Mouse (Mus musculus): ENCODE results near the gene Dse. TPM values are rescaled to one million over a fixed set of nuclear protein-coding genes. Genes with fewer than 3 reads are reported as not detected.

Dse gene
- total and polyA plus RNA-seq, 2 experiments from 2014 or later: 5.6 to 14.1 TPM

DNA sequence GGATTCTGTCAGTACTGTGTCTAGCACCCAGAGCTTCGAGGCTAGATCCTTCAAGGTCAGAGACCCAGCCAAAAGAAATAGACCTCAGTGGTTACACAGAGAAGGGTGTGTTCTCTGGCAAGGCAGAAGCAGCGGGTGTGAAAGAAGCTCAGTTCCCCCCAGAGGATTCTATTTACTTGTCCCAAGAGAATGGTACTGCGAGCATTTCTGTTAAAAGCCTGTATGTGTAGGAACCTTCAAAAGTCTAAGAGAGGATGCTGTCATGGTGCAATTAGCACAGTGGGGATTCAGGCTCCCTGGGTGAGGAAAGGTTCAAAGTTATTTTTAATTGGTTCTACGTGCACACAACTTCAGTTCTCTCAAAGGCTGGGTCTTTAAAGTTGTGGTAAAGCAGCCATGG lies 22.0 kb downstream of the Dse start:
- ATAC-seq (no peak), DNase-seq (no peak)
- H3K27me3 ChIP-seq (ENCODE audit: insufficient read depth, low read length): no peaks in the 10 kb centered on the region
- H3K9me3 ChIP-seq (ENCODE audit: low read length): no peaks in the 10 kb centered on the region
- H3K4me3 ChIP-seq (ENCODE audit: low read depth, low read length): no peak overlapping the region
- no peak overlapping the region for H3K27ac ChIP-seq (ENCODE audit: low read depth, low read length)
- H3K36me3 ChIP-seq (ENCODE audit: insufficient read depth): no peaks in the 10 kb centered on the region
- H3K9ac ChIP-seq: no peak overlapping the region
- 38% methylated on average over 4 of the region's 4 CpGs for whole genome bisulfite sequencing
- no peak for TF ChIP-seq CTCF (IDR thresholded peaks at IDR 0.05; ENCODE audit: low read depth)
- no peak overlapping the region for H3K4me2 ChIP-seq (ENCODE audit: low read depth)
- no peaks in the 10 kb centered on the region for H3K4me1 ChIP-seq (ENCODE audit: insufficient read depth)

DNA sequence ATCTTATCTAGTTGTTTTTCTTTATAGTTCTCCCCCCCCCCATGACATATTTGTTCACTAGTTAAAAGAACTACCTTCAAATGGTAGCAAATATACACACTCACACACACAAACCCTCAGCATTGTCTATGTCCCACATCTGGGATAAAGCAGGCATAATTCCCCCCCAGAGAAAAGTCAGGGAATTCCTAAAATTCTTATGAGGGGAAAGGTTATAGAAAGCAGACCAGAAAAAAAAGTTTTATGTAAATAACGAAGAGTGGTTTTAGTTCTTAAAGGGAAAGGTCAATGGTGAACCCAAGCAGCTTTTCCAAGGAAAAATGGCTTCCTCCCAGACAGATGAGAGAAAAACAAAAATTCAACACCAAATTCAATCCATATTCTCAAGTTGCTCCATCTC lies 22.6 kb downstream of the Dse start:
- ATAC-seq: no peak
- Histone ChIP-seq H3K9me3 (ENCODE audit: low read length) (no peaks in the 10 kb centered on the region), H3K4me1 (ENCODE audit: insufficient read depth) (no peaks in the 10 kb centered on the region), H3K9ac (no peak overlapping the region), H3K36me3 (ENCODE audit: insufficient read depth) (no peaks in the 10 kb centered on the region), H3K27ac (ENCODE audit: low read depth, low read length) (no peak overlapping the region), H3K4me3 (ENCODE audit: low read depth, low read length) (no peak overlapping the region), H3K4me2 (ENCODE audit: low read depth) (no peak overlapping the region), H3K27me3 (ENCODE audit: insufficient read depth, low read length) (no peaks in the 10 kb centered on the region)
- DNase-seq: no peak
- WGBS: 78% methylated on average over 1 of the region's 1 CpGs
- TF ChIP-seq CTCF (IDR thresholded peaks at IDR 0.05; ENCODE audit: low read depth): no peak

DNA sequence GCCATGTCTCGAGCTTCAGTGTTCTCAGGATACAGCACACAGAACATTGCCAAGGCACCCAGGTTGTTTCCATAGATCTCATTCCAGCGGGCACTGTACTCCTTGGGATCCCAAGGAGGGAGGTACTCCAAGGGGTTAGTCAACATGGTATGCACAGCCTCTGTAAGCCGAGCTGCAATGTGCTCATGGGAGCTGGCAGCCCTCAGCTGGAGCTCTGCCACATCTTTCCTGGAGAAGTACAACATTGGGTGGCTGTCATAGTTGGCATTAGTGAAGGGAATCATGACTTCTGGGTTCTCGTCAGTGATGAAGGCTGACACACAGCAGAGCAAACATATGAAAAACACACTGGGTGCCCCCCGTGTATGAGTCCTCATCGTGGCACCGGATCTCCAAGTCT lies 23.8 kb downstream of the Dse start:
- no peak overlapping the region for H3K4me3 ChIP-seq (ENCODE audit: low read depth, low read length)
- H3K9ac ChIP-seq: no peak overlapping the region
- H3K27me3 ChIP-seq (ENCODE audit: insufficient read depth, low read length): no peaks in the 10 kb centered on the region
- H3K4me2 ChIP-seq (ENCODE audit: low read depth): no peak overlapping the region
- H3K36me3 ChIP-seq (ENCODE audit: insufficient read depth): no peaks in the 10 kb centered on the region
- H3K4me1 ChIP-seq (ENCODE audit: insufficient read depth): no peaks in the 10 kb centered on the region
- ATAC-seq (peak; percentile 69), DNase-seq (peak; percentile 13)
- H3K27ac ChIP-seq (ENCODE audit: low read depth, low read length): no peak overlapping the region
- TF ChIP-seq CTCF (IDR thresholded peaks at IDR 0.05; ENCODE audit: low read depth): no peak
- 72% methylated on average over 7 of the region's 7 CpGs for WGBS
- no peaks in the 10 kb centered on the region for H3K9me3 ChIP-seq (ENCODE audit: low read length)

DNA sequence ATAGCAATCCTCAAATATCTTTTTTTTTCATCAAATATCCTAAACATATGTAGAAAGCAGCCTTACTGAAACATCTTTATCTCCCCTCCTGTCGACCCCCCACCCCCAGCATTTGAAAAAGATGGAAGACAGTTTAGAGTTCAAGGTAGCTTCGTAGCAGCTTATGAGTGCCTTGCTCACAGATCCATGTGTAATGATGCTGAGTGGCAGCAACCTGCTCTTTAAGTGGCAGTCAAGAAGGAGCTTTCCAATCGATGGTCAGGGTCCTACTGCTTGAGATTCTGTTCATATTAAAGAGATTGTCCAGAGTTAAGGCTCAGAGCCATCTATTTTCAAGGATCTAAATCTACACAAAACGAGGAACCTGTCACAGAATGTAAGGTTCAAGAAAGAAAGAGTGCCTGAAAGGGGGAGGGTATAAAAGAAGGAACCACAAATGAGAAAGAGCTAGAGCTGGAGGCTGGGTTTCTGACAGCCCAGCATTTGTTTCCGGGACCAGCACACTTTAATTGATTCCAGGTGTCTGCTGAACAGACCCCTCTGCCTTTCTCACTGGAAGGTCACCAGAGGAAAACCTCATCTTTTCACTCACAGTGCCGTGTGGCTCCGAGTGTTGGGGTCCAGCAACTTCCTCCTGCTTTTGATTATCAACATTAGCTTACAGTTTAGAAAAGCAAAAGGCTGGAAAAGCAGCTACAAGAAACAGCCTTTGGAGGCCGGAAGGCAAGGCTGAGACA lies 31.5 kb downstream of the Dse start:
- Histone ChIP-seq H3K9ac (no peak overlapping the region), H3K27ac (ENCODE audit: low read depth, low read length) (no peak overlapping the region), H3K4me3 (ENCODE audit: low read depth, low read length) (no peak overlapping the region), H3K27me3 (ENCODE audit: insufficient read depth, low read length) (no peaks in the 10 kb centered on the region), H3K4me1 (ENCODE audit: insufficient read depth) (no peaks in the 10 kb centered on the region), H3K4me2 (ENCODE audit: low read depth) (no peak overlapping the region), H3K36me3 (ENCODE audit: insufficient read depth) (no peaks in the 10 kb centered on the region), H3K9me3 (ENCODE audit: low read length) (no peaks in the 10 kb centered on the region)
- DNase-seq (no peak), ATAC-seq (no peak)
- WGBS: 54% methylated on average over 8 of the region's 8 CpGs
- no peak for TF ChIP-seq CTCF (IDR thresholded peaks at IDR 0.05; ENCODE audit: low read depth)

DNA sequence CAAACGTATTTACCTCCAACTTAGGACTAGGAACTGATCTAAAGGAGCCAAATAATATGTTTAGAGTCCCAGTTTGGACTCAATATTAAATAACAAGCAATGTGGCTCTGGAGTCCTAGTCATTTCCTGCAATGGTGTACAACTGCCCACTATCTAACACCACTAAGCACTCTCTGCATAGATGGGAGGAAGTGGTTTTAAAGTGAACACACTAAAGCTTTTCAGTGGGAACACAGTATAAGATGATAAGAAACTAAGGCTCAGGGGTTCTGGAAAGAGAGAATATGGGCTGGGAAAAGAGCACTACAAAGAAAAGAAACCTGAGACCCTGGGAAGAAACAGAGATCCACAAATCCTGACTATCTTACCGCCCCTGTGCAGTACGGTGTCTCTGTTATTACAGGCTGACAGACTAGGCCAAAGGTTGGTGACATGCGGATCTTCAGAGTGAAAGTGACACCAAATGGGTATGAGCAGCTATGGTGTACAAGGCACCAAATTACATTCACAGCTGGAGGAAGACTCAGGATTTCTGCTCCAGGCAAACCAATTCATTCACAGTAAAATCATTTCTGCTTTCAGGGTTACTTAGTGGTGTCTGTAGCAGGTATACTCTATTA lies 34.7 kb downstream of the Dse start:
- Histone ChIP-seq H3K4me3 (ENCODE audit: low read depth, low read length) (no peak overlapping the region), H3K27me3 (ENCODE audit: insufficient read depth, low read length) (no peaks in the 10 kb centered on the region), H3K27ac (ENCODE audit: low read depth, low read length) (no peak overlapping the region), H3K9me3 (ENCODE audit: low read length) (no peaks in the 10 kb centered on the region), H3K9ac (no peak overlapping the region), H3K4me2 (ENCODE audit: low read depth) (no peak overlapping the region), H3K4me1 (ENCODE audit: insufficient read depth) (no peaks in the 10 kb centered on the region), H3K36me3 (ENCODE audit: insufficient read depth) (no peaks in the 10 kb centered on the region)
- no peak for TF ChIP-seq CTCF (IDR thresholded peaks at IDR 0.05; ENCODE audit: low read depth)
- DNase-seq: no peak
- ATAC-seq: no peak
- WGBS: 82% methylated on average over 4 of the region's 4 CpGs

DNA sequence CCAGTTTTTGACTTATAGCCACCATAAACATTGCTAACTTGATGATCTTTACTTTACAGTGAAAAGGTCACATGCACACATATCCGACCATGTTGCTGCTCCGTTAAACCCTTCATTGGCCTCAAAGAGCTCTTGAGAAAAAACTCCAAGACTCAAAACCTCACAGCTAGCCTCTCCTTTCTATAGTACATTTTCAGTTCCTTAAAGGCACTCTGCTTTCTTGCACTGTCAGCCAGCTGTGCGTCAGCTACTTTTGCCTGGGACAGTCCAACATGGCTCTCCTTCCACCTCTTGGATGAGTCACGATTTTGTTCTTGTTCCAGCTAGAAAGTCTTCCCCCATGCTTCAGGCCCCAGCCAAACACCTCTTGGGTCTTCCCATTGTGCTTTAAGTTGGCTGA lies 35.9 kb downstream of the Dse start:
- DNase-seq (no peak), ATAC-seq (no peak)
- Histone ChIP-seq H3K27ac (ENCODE audit: low read depth, low read length) (no peak overlapping the region), H3K9me3 (ENCODE audit: low read length) (no peaks in the 10 kb centered on the region), H3K4me3 (ENCODE audit: low read depth, low read length) (no peak overlapping the region), H3K4me1 (ENCODE audit: insufficient read depth) (no peaks in the 10 kb centered on the region), H3K9ac (no peak overlapping the region), H3K36me3 (ENCODE audit: insufficient read depth) (no peaks in the 10 kb centered on the region), H3K27me3 (ENCODE audit: insufficient read depth, low read length) (no peaks in the 10 kb centered on the region), H3K4me2 (ENCODE audit: low read depth) (no peak overlapping the region)
- no peak for TF ChIP-seq CTCF (IDR thresholded peaks at IDR 0.05; ENCODE audit: low read depth)
- 92% methylated on average over 4 of the region's 4 CpGs for WGBS

DNA sequence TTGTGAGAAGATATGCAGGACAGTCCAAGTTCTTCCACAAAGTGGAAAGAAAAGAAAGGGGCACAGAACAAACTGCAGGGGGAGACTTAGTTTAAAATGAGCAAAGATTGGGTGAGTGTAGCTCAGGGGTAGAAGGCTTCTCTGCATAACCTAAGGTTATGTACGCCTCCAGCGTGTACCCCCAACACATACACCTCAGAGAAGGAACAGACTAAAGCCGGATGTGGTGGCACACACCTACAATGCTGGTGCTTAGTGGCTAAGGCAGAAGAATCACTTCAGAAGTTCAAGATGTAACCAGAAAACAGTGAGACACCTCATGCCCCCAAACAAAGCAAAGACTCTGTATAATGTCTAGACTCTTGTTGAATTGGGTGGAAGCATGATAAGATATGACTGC lies 36.3 kb downstream of the Dse start:
- WGBS: 97% methylated on average over 3 of the region's 3 CpGs
- no peak overlapping the region for H3K9ac ChIP-seq
- no peak for TF ChIP-seq CTCF (IDR thresholded peaks at IDR 0.05; ENCODE audit: low read depth)
- no peak overlapping the region for H3K4me3 ChIP-seq (ENCODE audit: low read depth, low read length)
- ATAC-seq (no peak), DNase-seq (no peak)
- H3K9me3 ChIP-seq (ENCODE audit: low read length): no peaks in the 10 kb centered on the region
- H3K4me2 ChIP-seq (ENCODE audit: low read depth): no peak overlapping the region
- H3K36me3 ChIP-seq (ENCODE audit: insufficient read depth): no peaks in the 10 kb centered on the region
- H3K27me3 ChIP-seq (ENCODE audit: insufficient read depth, low read length): no peaks in the 10 kb centered on the region
- no peaks in the 10 kb centered on the region for H3K4me1 ChIP-seq (ENCODE audit: insufficient read depth)
- H3K27ac ChIP-seq (ENCODE audit: low read depth, low read length): no peak overlapping the region
